Mouse (Mus musculus): ENCODE data around the gene Macrod2.

DNA sequence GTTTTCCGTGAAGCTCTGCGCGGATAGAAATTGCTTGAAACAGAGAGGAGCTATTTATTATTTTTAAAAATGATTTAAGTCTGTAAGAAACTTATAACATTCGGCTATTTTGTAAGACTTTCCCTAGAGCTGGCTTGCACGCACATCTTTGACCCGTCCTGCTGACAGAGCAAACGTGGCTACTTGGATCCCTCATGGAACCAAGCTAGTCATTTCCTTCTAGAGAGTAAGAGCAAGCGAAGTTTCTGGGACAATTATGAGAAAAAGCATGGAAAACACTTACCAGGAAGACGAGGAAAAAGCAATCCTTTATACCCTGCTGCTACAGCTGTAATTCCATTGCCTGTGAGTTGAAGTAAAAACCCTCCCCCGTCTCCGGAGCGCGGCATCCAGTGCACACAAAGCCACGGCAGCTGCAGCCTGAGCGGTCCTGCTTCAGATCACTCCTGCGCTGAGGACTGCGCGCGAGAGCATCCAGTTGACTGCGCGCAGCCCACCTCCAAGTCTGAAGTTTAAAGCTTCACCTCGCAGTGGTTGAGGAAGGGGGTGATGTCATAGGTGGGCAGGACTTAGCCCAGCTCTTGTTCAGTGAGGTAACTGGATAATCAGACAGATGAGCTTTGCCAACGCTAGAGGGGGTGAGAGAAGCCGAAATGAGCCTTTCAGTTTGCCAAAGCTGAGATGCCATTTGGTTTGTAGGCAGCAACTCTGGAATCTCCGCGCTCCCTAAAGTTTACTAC, 276.0 kb downstream of the Macrod2 start, which contains the start of gene Flrt3:
- peak; percentile 36; the same call in 1 of the 2 replicates for TF ChIP-seq CTCF (IDR thresholded peaks at IDR 0.05; ENCODE audit: insufficient read depth, low read depth, low read length)
- TF ChIP-seq POLR2A (IDR thresholded peaks at IDR 0.05; ENCODE audit: insufficient read depth, low read depth, low read length): peak; percentile 87
